Mouse (Mus musculus) liver, embryonic 14.5 days (tissue): ENCODE measurements around the gene Crip2.

ENCODE experiments used
- CTCF ChIP-seq: IDR thresholded peaks from 2 replicates; pipeline ENCODE4 v1.5.1; 2016; ENCODE audit warnings: antibody characterized with exemption, low read depth, control low read depth
- EP300 ChIP-seq: IDR thresholded peaks from 2 replicates; pipeline ENCODE4 v1.6.1; 2016; ENCODE audit warnings: antibody characterized with exemption, low read depth

- TF ChIP-seq CTCF (no peak), EP300 (no peak)
Measured at GRCm38 (mm10) chr12:113185442-113186291, 45.6 kb downstream of the Crip2 start, which contains the start of gene Tmem121.
